Mouse (Mus musculus) G1E (cell line): ENCODE measurements around the gene Rps6kc1.

Source experiments
- CTCF ChIP-seq: IDR thresholded peaks from 2 replicates; pipeline ENCODE4 v1.5.1; 2012; ENCODE audit warnings: low read depth, low read length, inconsistent platforms, mixed read lengths
- GATA1 ChIP-seq: IDR thresholded peaks from 2 replicates; pipeline ENCODE4 v1.6.1; 2012; ENCODE audit warnings: borderline replicate concordance, low read length, inconsistent platforms, mixed read lengths
- POLR2AphosphoS5 ChIP-seq: IDR thresholded peaks from 2 replicates; pipeline ENCODE4 v1.6.1; 2012; ENCODE audit warnings: low read depth, low read length, inconsistent platforms; ENCODE audit not compliant: insufficient replicate concordance
- TAL1 ChIP-seq: conservative IDR thresholded peaks from 2 replicates; pipeline ENCODE4 v1.6.1; 2012; ENCODE audit warnings: low read depth, low read length, inconsistent platforms, mixed read lengths

GRCm38 (mm10) chr1:190869996-190870395 lies 41.6 kb downstream of the Rps6kc1 start:
- TF ChIP-seq GATA1 = no peak
- no peak for TF ChIP-seq CTCF
- no peak for TF ChIP-seq POLR2AphosphoS5
- no peak for TF ChIP-seq TAL1
